Mouse (Mus musculus): ENCODE results near the gene Nrcam.
A peak's percentile ranks its signal among the peaks of the same experiment; 100 is the strongest.

DNA sequence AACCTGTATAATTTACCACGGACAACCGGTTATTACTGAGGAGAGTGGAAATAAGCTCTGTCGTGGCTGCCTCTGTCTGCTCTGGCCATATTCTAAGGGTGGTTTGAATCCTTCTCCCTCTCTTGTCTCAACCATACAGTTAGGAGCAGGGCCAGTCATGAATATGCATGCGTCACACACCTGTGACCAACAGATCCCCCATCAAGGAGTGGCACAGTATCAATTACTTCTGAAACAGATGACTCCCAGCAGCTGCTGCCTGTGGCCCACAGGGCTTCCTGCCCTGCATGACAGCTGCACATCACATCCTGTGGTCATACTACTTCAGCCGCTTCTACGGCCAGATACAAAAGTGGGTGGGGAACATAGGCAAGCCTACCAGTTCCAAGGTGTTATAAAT is 15.4 kb downstream of the Nrcam start:
- TF ChIP-seq CTCF (conservative IDR thresholded peaks at IDR 0.05; ENCODE audit: low read length) (no peak), POU5F1 (IDR thresholded peaks at IDR 0.05; ENCODE audit: borderline replicate concordance, low read length) (peak; percentile 74; the same call in 1 of the 2 replicates)
